Mouse (Mus musculus) skeletal muscle tissue, adult 2 months (tissue): ENCODE measurements at regions not wholly inside any gene's neighbourhood (a gene's known extent, or its start where the extent isn't known, plus 50 kb on each side); places are given as distances from the start of the nearest gene placed in this dataset.

ENCODE experiments used
- DNase-seq: peaks from one replicate; pipeline ENCODE4 v3.0.0-alpha.2; 2012; ENCODE audit warnings: low read depth, low spot score

DNA sequence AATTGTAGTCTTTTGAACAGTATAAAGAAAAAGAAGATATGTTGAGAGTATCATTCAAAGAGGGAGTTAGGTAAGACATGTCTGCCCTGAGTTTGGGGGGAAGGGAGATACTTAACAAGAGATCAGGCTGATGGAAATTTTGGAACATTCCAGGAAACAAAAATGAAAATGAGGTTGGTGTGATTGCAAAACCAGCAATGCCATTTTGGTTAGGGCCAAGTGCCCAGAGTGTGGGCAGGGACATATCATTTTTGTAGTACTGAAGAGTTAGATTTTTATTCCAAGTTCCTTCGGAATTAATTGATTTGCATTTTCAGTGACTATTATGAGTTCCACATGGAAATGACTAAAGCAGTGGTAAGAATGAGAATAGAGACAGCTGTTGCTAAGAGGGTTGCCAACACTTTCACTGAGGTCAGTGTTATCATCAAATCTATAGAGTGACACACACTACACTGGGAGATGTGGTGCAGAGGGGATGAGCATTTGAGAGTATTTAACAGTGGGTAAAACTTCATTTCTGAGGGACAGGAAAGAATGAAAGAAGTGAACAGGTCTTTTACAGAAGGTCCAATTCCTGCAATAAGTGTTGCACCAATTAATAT, 105.1 kb upstream of the Erbb4 start:
- no peak for DNase-seq

DNA sequence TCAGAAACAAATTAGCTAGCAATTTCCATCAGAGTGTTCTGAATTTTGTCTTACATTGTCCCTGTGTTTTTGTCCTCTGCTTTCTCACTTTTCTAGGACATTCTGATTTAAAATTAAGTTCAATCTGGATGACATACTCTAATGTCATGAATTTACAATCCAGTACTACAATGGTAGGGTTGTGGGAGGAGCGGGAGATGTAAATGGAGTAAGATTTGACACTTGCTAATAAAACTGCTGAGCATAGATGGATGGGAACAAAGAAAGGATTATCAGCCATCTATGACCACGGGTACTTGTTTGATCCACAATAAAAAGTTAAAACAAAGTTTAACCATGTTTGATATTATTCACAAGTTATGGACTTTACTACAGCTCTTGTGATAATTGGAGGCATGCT, 94.9 kb upstream of the Erbb4 start:
- DNase-seq = no peak

DNA sequence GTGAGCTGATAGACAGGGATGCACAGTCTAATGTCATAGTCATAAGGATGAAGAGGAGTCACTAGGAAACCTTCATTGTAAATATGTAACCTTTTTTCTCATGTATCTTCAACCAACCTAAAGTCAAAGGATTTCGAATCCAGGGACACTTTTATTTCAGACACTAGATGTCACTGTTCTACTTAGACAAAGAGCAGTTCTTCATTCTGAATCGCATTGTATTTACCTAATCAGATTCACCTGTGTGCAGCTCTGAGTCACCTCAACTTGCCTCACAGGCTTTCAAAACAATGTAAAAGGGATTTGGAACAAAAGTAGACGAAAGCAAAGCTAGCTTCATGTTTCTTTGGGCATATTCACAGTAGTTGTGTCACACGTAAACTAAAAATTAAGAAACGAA, 57.3 kb upstream of the Erbb4 start:
- no peak for DNase-seq
